Mouse (Mus musculus): Measurements from ENCODE around the gene Cercam. TPM values are rescaled to one million over a fixed set of nuclear protein-coding genes. Genes with fewer than 3 reads are reported as not detected.
"Not testable (repeated sequence)": the region's sequence is repeated elsewhere in the genome, so short reads cannot be mapped to it uniquely, and the experiment has no call there.

Cercam gene
- polyA plus RNA-seq, 1 experiment from 2014 or later, result 22.8 TPM

GRCm38 (mm10) chr2:29857967-29858366 is 11.0 kb upstream of the Cercam start:
- H3K9me3 ChIP-seq, result no peaks in the 10 kb centered on the region
- peaks cover 44% of the 10 kb centered on the region for H3K27me3 ChIP-seq (ENCODE audit: insufficient read depth, poor library complexity, severe bottlenecking)
- 75% methylated on average over 5 of the region's 5 CpGs for WGBS
- peaks cover 7% of the 10 kb centered on the region; the same call in 1 of the 2 replicates for H3K4me1 ChIP-seq
- no peak overlapping the region for H3K4me3 ChIP-seq
- H3K27ac ChIP-seq, result no peak overlapping the region
- DNase-seq (ENCODE audit: low spot score), result no peak
- H3K36me3 ChIP-seq, result no peaks in the 10 kb centered on the region

- H3K27ac ChIP-seq, result no peak overlapping the region
- peaks cover 35% of the 10 kb centered on the region for H3K27me3 ChIP-seq (ENCODE audit: insufficient read depth, poor library complexity, severe bottlenecking)
- peaks cover 7% of the 10 kb centered on the region; the same call in 1 of the 2 replicates for H3K4me1 ChIP-seq
- no peaks in the 10 kb centered on the region for H3K36me3 ChIP-seq
- H3K9me3 ChIP-seq, result no peaks in the 10 kb centered on the region
- H3K4me3 ChIP-seq, result no peak overlapping the region
- 15% methylated on average over 5 of the region's 5 CpGs for WGBS
- DNase-seq (ENCODE audit: low spot score), result no peak
Observed at GRCm38 (mm10) chr2:29858748-29859473, 10.1 kb upstream of the Cercam start.

GRCm38 (mm10) chr2:29865125-29865524 is 3.8 kb upstream of the Cercam start:
- Histone ChIP-seq H3K27ac (no peak overlapping the region), H3K27me3 (ENCODE audit: insufficient read depth, poor library complexity, severe bottlenecking) (0 out of 2 replicates have a peak, but pooled peaks cover 7% of the 10 kb centered on the region), H3K4me1 (peaks cover 14% of the 10 kb centered on the region), H3K4me3 (no peak overlapping the region), H3K9me3 (no peaks in the 10 kb centered on the region), H3K36me3 (no peaks in the 10 kb centered on the region)
- no peak for DNase-seq (ENCODE audit: low spot score)
- WGBS, result 72% methylated on average over 4 of the region's 4 CpGs

- peaks cover 17% of the 10 kb centered on the region for H3K27me3 ChIP-seq (ENCODE audit: insufficient read depth, poor library complexity, severe bottlenecking)
- H3K4me1 ChIP-seq, result peaks cover 29% of the 10 kb centered on the region
- peaks cover 16% of the 10 kb centered on the region for H3K36me3 ChIP-seq
- DNase-seq (ENCODE audit: low spot score), result peak; percentile 92
- H3K27ac ChIP-seq, result peak overlapping the region; percentile 90
- H3K9me3 ChIP-seq, result no peaks in the 10 kb centered on the region
- H3K4me3 ChIP-seq, result peak overlapping the region; percentile 71
- WGBS, result 3% methylated on average over 17 of the region's 17 CpGs
Observed at GRCm38 (mm10) chr2:29869646-29870451, 885 bp downstream of the Cercam start.

- WGBS, result 90% methylated on average over 10 of the region's 10 CpGs
- Histone ChIP-seq H3K36me3 (peaks cover 28% of the 10 kb centered on the region), H3K9me3 (no peaks in the 10 kb centered on the region), H3K4me1 (peaks cover 29% of the 10 kb centered on the region), H3K27me3 (ENCODE audit: insufficient read depth, poor library complexity, severe bottlenecking) (peaks cover 11% of the 10 kb centered on the region), H3K4me3 (no peak overlapping the region), H3K27ac (no peak overlapping the region)
- DNase-seq (ENCODE audit: low spot score), result no peak
Observed at GRCm38 (mm10) chr2:29872581-29873295, 3.8 kb downstream of the Cercam start.

GRCm38 (mm10) chr2:29873801-29874200 is 4.8 kb downstream of the Cercam start:
- Histone ChIP-seq H3K9me3 (no peaks in the 10 kb centered on the region), H3K27ac (no peak overlapping the region), H3K4me1 (peaks cover 28% of the 10 kb centered on the region), H3K36me3 (peaks cover 34% of the 10 kb centered on the region), H3K27me3 (ENCODE audit: insufficient read depth, poor library complexity, severe bottlenecking) (peaks cover 15% of the 10 kb centered on the region), H3K4me3 (no peak overlapping the region)
- no peak for DNase-seq (ENCODE audit: low spot score)
- 79% methylated on average over 4 of the region's 4 CpGs for WGBS

- Histone ChIP-seq H3K4me3 (no peak overlapping the region), H3K36me3 (peaks cover 40% of the 10 kb centered on the region), H3K27me3 (ENCODE audit: insufficient read depth, poor library complexity, severe bottlenecking) (peaks cover 5% of the 10 kb centered on the region), H3K4me1 (peaks cover 19% of the 10 kb centered on the region), H3K27ac (no peak overlapping the region), H3K9me3 (no peaks in the 10 kb centered on the region)
- DNase-seq (ENCODE audit: low spot score), result no peak
- 87% methylated on average over 4 of the region's 4 CpGs for WGBS
Observed at GRCm38 (mm10) chr2:29878061-29878460, 9.1 kb downstream of the Cercam start.

- WGBS, result 58% methylated on average over 8 of the region's 8 CpGs
- peaks cover 15% of the 10 kb centered on the region; the same call in 1 of the 2 replicates for H3K4me1 ChIP-seq
- DNase-seq (ENCODE audit: low spot score), result no peak
- H3K27ac ChIP-seq, result 0 out of 2 replicates have a peak overlapping the region, but pooled peaks have one; percentile 6
- H3K9me3 ChIP-seq, result no peaks in the 10 kb centered on the region
- no peak overlapping the region for H3K4me3 ChIP-seq
- peaks cover 5% of the 10 kb centered on the region for H3K27me3 ChIP-seq (ENCODE audit: insufficient read depth, poor library complexity, severe bottlenecking)
- peaks cover 33% of the 10 kb centered on the region for H3K36me3 ChIP-seq
Observed at GRCm38 (mm10) chr2:29879191-29879590, 10.2 kb downstream of the Cercam start.

GRCm38 (mm10) chr2:29879964-29880830 is 11.2 kb downstream of the Cercam start:
- H3K4me1 ChIP-seq, result peaks cover 15% of the 10 kb centered on the region; the same call in 1 of the 2 replicates
- peaks cover 5% of the 10 kb centered on the region for H3K27me3 ChIP-seq (ENCODE audit: insufficient read depth, poor library complexity, severe bottlenecking)
- peaks cover 33% of the 10 kb centered on the region for H3K36me3 ChIP-seq
- H3K4me3 ChIP-seq, result no peak overlapping the region
- H3K9me3 ChIP-seq, result no peaks in the 10 kb centered on the region
- WGBS, result 58% methylated on average over 17 of the region's 17 CpGs
- no peak overlapping the region for H3K27ac ChIP-seq
- DNase-seq (ENCODE audit: low spot score), result no peak

GRCm38 (mm10) chr2:29886659-29887292 is 17.8 kb downstream of the Cercam start:
- WGBS, result 81% methylated on average over 9 of the region's 9 CpGs
- not testable (repeated sequence) for H3K27ac ChIP-seq; H3K36me3 ChIP-seq; H3K27me3 ChIP-seq (ENCODE audit: insufficient read depth, poor library complexity, severe bottlenecking); H3K4me3 ChIP-seq; H3K9me3 ChIP-seq; DNase-seq (ENCODE audit: low spot score)
- peaks cover 20% of the 10 kb centered on the region for H3K4me1 ChIP-seq

GRCm38 (mm10) chr2:29889066-29889944 is 20.3 kb downstream of the Cercam start, which contains the start of gene Odf2:
Odf2 (plus strand) TSS chr2:29889221.
- H3K4me3 ChIP-seq, result peak within 1 kb of the TSS; percentile 99
- WGBS, result under 1% methylated on average over 70 of the region's 70 CpGs
- H3K27ac ChIP-seq, result peak within 1 kb of the TSS; percentile 96
- no peaks in the 10 kb centered on the region for H3K9me3 ChIP-seq
- H3K36me3 ChIP-seq, result peaks cover 28% of the 10 kb centered on the region
- no peaks in the 10 kb centered on the region for H3K27me3 ChIP-seq (ENCODE audit: insufficient read depth, poor library complexity, severe bottlenecking)
- peaks cover 20% of the 10 kb centered on the region for H3K4me1 ChIP-seq
- DNase-seq (ENCODE audit: low spot score), result peak; percentile 100
